In the genomic region with DNA sequence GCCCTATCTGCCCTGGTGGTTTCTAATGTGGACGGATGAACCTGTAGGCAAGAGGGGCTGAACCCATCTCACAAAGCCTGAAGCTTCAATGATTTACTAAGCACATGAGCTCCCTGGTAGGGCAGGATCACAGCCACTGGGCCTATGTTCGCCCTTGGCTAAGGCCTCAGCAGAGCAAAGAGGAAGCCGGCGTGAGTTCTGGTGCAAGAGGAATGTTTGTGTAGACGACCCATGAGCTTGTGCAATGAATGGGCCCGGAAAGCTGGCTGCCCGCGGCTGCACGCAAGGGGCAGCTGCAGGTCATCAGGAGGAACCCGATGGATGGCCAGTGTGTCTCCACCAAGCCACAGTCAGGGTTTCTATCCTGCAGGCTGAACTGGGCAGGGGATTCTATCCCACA, we compare ENCODE assay signal across 10 mouse cellular contexts. TPM values are rescaled to one million over a fixed set of nuclear protein-coding genes. Genes with fewer than 3 reads are reported as not detected.
DNase-seq lines count a peak whose midpoint lies in the region; ATAC-seq lines count a peak whose summit lies in the region.
"Had no signal": no experiment of that assay in that cellular context is flagged by ENCODE, and none has a peak within 500 bp of the region (broad histone marks: within the 10 kb centered on the region; RNA-seq: fewer than 3 reads in every experiment).

No protein-coding gene starts in this region.

- DNase-seq in adrenal gland, postnatal 10 days, result peak; percentile 56
- no peak for DNase-seq in adrenal gland, postnatal 25 days
- DNase-seq in layer of hippocampus, adult 9-11 months, result peak; percentile 64
- DNase-seq in layer of hippocampus, postnatal 10 days (ENCODE audit: low spot score in 2 of 2), result no peak
- DNase-seq in natural killer cell, adult 2 months (ENCODE audit: low spot score in 2 of 2), result no peak

- peak; percentile 42 to 59; a peak in 3 of 4 replicates for ATAC-seq in hematopoietic stem cell, adult 5-6 weeks (replicated peaks in 1 of 2; ENCODE audit: insufficient read depth in 1 of 2, low FRiP score in 2 of 2, low TSS enrichment in 1 of 2, low read depth in 1 of 2, poor library complexity in 2 of 2, severe bottlenecking in 2 of 2)
- peak; percentile 83 for ATAC-seq in megakaryocyte, adult 5-6 weeks (ENCODE audit: poor library complexity, severe bottlenecking)
- no peak for ATAC-seq in erythroid progenitor cell, adult 5-6 weeks (replicated peaks; ENCODE audit: low FRiP score, poor library complexity, severe bottlenecking)
- ATAC-seq: Patski had no signal

RNA-seq across cellular contexts. Expression of gene Egfl7, which starts 30.0 kb away (rescaled TPM):
- 100 to 1,000 TPM; 210 to 304 TPM for total RNA-seq in adrenal gland, postnatal 10 days (2021)
- 159 and 211 TPM in 2 replicates for total RNA-seq in adrenal gland, postnatal 25 days (2021)
- total RNA-seq in layer of hippocampus, postnatal 10 days (2021), result 100 to 1,000 TPM in 1 of 2 experiments, 10 to 100 TPM in 1; 82.2 to 102 TPM
- total RNA-seq in hematopoietic stem cell, adult 5-6 weeks (2017), result 145 and 179 TPM in 2 replicates
- 1.6 and 3.1 TPM in 2 replicates for total RNA-seq in megakaryocyte, adult 5-6 weeks (2015)
- total RNA-seq in megakaryocyte, adult 5-6 weeks (2017), result 3.7 and 3.9 TPM in 2 replicates
- total RNA-seq in erythroid progenitor cell, adult 5-6 weeks (2015; ENCODE audit: low replicate concordance), result 3.8 and 7.2 TPM in 2 replicates
- total RNA-seq in erythroid progenitor cell, adult 5-6 weeks (2017; ENCODE audit: low replicate concordance), result 0.77 and 7.2 TPM in 2 replicates

RNA-seq across cellular contexts. Expression of gene Notch1, which starts 33.3 kb away (rescaled TPM):
- 10 to 100 TPM; 27.1 to 36.4 TPM for total RNA-seq in adrenal gland, postnatal 10 days (2021)
- 17.7 and 24.8 TPM in 2 replicates for total RNA-seq in adrenal gland, postnatal 25 days (2021)
- 10 to 100 TPM; 43.9 to 46.7 TPM for total RNA-seq in layer of hippocampus, postnatal 10 days (2021)
- total RNA-seq in hematopoietic stem cell, adult 5-6 weeks (2017), result 21.6 and 23.7 TPM in 2 replicates
- total RNA-seq in megakaryocyte, adult 5-6 weeks (2015), result 37.6 and 43.0 TPM in 2 replicates
- 22.3 and 48.3 TPM in 2 replicates for total RNA-seq in megakaryocyte, adult 5-6 weeks (2017)
- total RNA-seq in erythroid progenitor cell, adult 5-6 weeks (2015; ENCODE audit: low replicate concordance), result 5.4 and 9.0 TPM in 2 replicates
- total RNA-seq in erythroid progenitor cell, adult 5-6 weeks (2017; ENCODE audit: low replicate concordance), result 1.5 and 6.0 TPM in 2 replicates

RNA-seq across cellular contexts. Expression of gene Gm20532, which starts 36.6 kb away (rescaled TPM):
- total RNA-seq in adrenal gland, postnatal 10 days (2021), result not detected
- not detected in 2 replicates for total RNA-seq in adrenal gland, postnatal 25 days (2021)
- total RNA-seq in layer of hippocampus, postnatal 10 days (2021), result not detected
- 0.88 TPM in 1 of 2 replicates, not detected in the other for total RNA-seq in hematopoietic stem cell, adult 5-6 weeks (2017)
- total RNA-seq in megakaryocyte, adult 5-6 weeks (2015), result 0.36 TPM in 1 of 2 replicates, not detected in the other
- not detected in 2 replicates for total RNA-seq in megakaryocyte, adult 5-6 weeks (2017)
- total RNA-seq in erythroid progenitor cell, adult 5-6 weeks (2015; ENCODE audit: low replicate concordance), result not detected in 2 replicates
- total RNA-seq in erythroid progenitor cell, adult 5-6 weeks (2017; ENCODE audit: low replicate concordance), result 1.9 TPM in 1 of 2 replicates, not detected in the other
- total RNA-seq: layer of hippocampus, postnatal 25 days had no signal

RNA-seq across cellular contexts. Expression of gene Agpat2, which starts 54.4 kb away (rescaled TPM):
- total RNA-seq in adrenal gland, postnatal 10 days (2021), result 100 to 1,000 TPM; 333 to 433 TPM
- 290 and 352 TPM in 2 replicates for total RNA-seq in adrenal gland, postnatal 25 days (2021)
- total RNA-seq in layer of hippocampus, postnatal 10 days (2021), result 1 to 10 TPM; 2.1 to 2.5 TPM
- total RNA-seq in hematopoietic stem cell, adult 5-6 weeks (2017), result 49.6 and 81.5 TPM in 2 replicates
- total RNA-seq in megakaryocyte, adult 5-6 weeks (2015), result 37.0 and 41.9 TPM in 2 replicates
- 38.1 and 43.6 TPM in 2 replicates for total RNA-seq in megakaryocyte, adult 5-6 weeks (2017)
- 12.2 and 12.6 TPM in 2 replicates for total RNA-seq in erythroid progenitor cell, adult 5-6 weeks (2015; ENCODE audit: low replicate concordance)
- total RNA-seq in erythroid progenitor cell, adult 5-6 weeks (2017; ENCODE audit: low replicate concordance), result 6.2 and 12.0 TPM in 2 replicates

Comparison
In these comparisons a context has a peak if more than half of its experiments do, and no peak if none do; other contexts are left out.
1. DNase-seq: peak in adrenal gland, postnatal 10 days (single experiment) and layer of hippocampus, adult 9-11 months (single experiment); none in adrenal gland, postnatal 25 days (single experiment), layer of hippocampus, postnatal 10 days (0 of 2) and natural killer cell, adult 2 months (0 of 2).
2. RNA of gene Egfl7, which starts 30.0 kb away (total RNA-seq): 210 to 304 TPM in adrenal gland, postnatal 10 days, 159 to 211 TPM in adrenal gland, postnatal 25 days, 145 to 179 TPM in hematopoietic stem cell, adult 5-6 weeks and 82.2 to 102 TPM in layer of hippocampus, postnatal 10 days; 0.77 to 7.2 TPM in erythroid progenitor cell, adult 5-6 weeks and 1.6 to 3.9 TPM in megakaryocyte, adult 5-6 weeks; every median in the first group is over 10 times any median in the second.